Mouse (Mus musculus) macrophage (primary cell): ENCODE measurements at regions not wholly inside any gene's neighbourhood (a gene's known extent, or its start where the extent isn't known, plus 50 kb on each side); places are given as distances from the start of the nearest gene placed in this dataset.

Experiments used
- H3K27ac ChIP-seq: fragments of 350-480 bp; formaldehyde crosslinking; 2 replicates; pipeline ENCODE4 v1.9.0; 2021
- H3K36me3 ChIP-seq: fragments of 350-480 bp; formaldehyde crosslinking; 2 replicates; pipeline ENCODE4 v1.9.0; 2021; ENCODE audit errors: inconsistent target
- H3K4me3 ChIP-seq: fragments of 350-480 bp; formaldehyde crosslinking; 2 replicates; pipeline ENCODE4 v1.9.0; 2021; ENCODE audit errors: inconsistent target
- H3K79me2 ChIP-seq: fragments of 350-480 bp; formaldehyde crosslinking; 2 replicates; pipeline ENCODE4 v1.9.0; 2021; ENCODE audit errors: inconsistent target
- WGBS: methylation state at CpG from one replicate; pipeline ENCODE4 v1.1.7; 2026; ENCODE audit warnings: inconsistent platforms; ENCODE audit not compliant: missing documents; 5-methylcytosine and 5-hydroxymethylcytosine counted together

- Histone ChIP-seq H3K79me2 (no peaks in the 10 kb centered on the region), H3K4me3 (no peak overlapping the region), H3K27ac (0 out of 2 replicates have a peak overlapping the region, but pooled peaks have one; percentile 24), H3K36me3 (no peaks in the 10 kb centered on the region)
- 76% methylated on average over 5 of the region's 5 CpGs for WGBS
These were observed 407.6 kb downstream of the Bcor start for GRCm38 (mm10) chrX:11752513-11752912.

DNA sequence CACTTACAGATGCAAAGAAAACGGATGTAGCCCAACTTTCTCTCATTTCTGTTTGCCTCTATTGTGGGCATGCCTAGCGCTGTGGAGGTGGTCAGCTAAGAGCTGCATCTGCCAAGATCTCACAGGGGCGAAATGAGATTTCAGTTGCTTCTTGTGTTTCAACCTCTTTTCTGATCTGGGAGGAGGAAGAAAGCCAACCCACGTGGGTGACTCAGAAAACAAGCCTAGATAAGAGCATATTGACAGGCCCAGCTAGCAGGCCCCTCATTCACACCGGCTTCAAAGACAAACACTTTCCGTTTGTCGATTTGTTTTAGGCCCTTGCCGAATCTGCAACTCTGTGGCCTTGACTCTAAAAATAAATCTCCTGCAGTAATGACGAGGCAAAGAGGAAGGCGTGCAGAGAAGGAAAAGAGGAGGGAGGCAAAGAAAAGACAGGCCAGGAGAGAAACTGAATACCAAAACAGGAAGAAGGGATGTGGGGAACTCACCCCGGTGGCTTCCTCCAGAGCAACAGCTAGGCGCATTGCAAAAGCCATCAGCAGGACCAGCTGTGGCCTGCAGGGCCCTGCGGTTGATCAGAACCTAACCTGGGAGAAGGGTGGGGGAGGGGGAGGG, 407.1 kb downstream of the Bcor start:
- Histone ChIP-seq H3K79me2 (no peaks in the 10 kb centered on the region), H3K27ac (peak overlapping the region; percentile 24; the same call in 1 of the 2 replicates), H3K36me3 (no peaks in the 10 kb centered on the region), H3K4me3 (no peak overlapping the region)
- 18% methylated on average over 9 of the region's 13 CpGs for WGBS

GRCm38 (mm10) chrX:11755046-11755445, 405.1 kb downstream of the Bcor start:
- WGBS: 79% methylated on average over 2 of the region's 2 CpGs
- H3K36me3 ChIP-seq: no peaks in the 10 kb centered on the region
- no peaks in the 10 kb centered on the region for H3K79me2 ChIP-seq
- no peak overlapping the region for H3K4me3 ChIP-seq
- H3K27ac ChIP-seq: no peak overlapping the region

DNA sequence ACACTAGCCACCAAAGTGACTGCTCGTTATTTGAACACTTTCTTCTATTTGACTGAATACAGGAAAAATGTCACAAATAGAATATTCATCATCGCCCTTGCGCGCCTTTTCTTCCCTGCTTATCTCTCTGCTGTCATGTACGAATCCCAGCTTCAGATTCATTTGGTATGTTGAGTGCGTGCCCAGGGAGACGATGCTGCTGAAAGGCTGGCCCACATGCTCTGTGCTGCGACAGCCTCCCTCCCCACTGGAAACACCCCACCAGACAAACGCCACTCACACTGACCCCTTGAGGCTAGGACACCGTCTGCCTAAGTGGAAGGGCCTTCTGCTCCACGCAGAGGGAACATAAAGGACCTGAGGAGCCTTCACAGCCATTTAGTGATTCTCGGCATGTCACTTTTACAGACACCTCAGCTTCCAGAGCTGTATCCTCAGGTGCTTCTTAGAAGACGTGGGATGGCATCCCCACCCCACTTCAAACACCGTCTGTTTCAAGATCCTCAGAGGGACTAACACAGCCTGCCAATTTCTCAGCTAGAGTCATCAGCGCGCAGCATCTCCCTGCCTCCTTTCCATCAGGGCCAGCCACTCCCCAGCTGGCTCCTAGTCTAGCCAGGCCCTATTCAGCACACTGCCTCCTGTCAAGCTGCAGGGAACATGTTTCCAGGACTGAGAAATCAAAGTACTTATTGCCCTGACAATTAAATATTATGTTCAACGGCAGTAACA, 396.6 kb downstream of the Bcor start:
- H3K27ac ChIP-seq: no peak overlapping the region
- no peaks in the 10 kb centered on the region for H3K36me3 ChIP-seq
- no peaks in the 10 kb centered on the region for H3K79me2 ChIP-seq
- WGBS: 93% methylated on average over 17 of the region's 17 CpGs
- no peak overlapping the region for H3K4me3 ChIP-seq

- Histone ChIP-seq H3K36me3 (no peaks in the 10 kb centered on the region), H3K79me2 (no peaks in the 10 kb centered on the region), H3K27ac (no peak overlapping the region), H3K4me3 (no peak overlapping the region)
- 50% methylated on average over 6 of the region's 6 CpGs for WGBS
These were observed 383.8 kb downstream of the Bcor start for GRCm38 (mm10) chrX:11776236-11776899.

- no peak overlapping the region for H3K4me3 ChIP-seq
- no peak overlapping the region for H3K27ac ChIP-seq
- H3K36me3 ChIP-seq: no peaks in the 10 kb centered on the region
- 88% methylated on average over 6 of the region's 6 CpGs for WGBS
- no peaks in the 10 kb centered on the region for H3K79me2 ChIP-seq
These were observed 365.1 kb downstream of the Bcor start for GRCm38 (mm10) chrX:11795010-11795409.

DNA sequence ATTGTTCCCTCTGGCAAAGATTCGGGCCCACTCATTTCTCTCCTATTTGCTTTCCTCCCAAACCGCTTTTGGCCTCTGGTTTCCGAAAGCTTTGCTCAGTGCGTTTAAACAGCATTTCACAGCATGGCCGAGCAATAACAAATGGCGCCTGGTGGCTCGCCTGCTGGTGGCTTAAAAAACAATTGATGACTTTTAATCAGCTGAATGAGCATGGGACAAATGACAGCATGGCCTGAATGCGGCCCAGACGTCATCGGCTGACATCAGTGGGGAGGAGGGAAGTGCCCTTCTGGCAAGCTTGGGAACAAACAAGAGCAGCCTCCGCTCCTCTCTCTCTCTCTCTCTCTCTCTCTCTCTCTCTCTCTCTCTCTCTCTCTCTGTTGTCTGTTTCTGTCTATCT, 362.3 kb downstream of the Bcor start:
- no peak overlapping the region for H3K4me3 ChIP-seq
- H3K27ac ChIP-seq: no peak overlapping the region
- WGBS: 75% methylated on average over 10 of the region's 11 CpGs
- H3K79me2 ChIP-seq: no peaks in the 10 kb centered on the region
- no peaks in the 10 kb centered on the region for H3K36me3 ChIP-seq

GRCm38 (mm10) chrX:11798326-11798725, 361.8 kb downstream of the Bcor start:
- no peak overlapping the region for H3K27ac ChIP-seq
- H3K4me3 ChIP-seq: no peak overlapping the region
- H3K36me3 ChIP-seq: no peaks in the 10 kb centered on the region
- 57% methylated on average over 3 of the region's 3 CpGs for WGBS
- H3K79me2 ChIP-seq: no peaks in the 10 kb centered on the region

DNA sequence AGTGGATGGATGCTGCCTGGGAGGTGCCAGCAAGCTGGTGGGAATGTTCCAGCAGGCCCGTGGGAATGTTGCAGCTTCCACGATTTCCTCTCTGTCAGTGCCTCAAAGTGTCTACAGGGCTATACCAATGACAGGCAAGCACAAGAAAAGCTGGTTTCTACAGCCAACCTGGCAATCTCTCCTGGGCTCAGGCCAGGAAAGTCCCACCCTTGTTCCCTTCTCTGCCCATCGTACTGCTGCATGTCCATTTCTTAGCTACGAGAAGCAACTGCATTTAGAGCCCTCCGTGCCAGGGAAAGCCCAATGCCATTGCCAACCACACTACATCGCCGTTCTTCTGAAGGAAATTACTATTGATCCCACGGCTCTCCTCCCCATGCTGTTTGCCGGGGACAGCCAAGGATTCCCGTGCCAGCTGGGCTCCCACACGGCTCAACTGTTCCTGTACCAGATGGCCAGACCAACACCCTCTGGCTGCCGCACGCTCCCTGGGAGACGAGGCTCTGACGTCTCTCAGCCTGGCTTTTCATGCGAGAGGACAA, 359.7 kb downstream of the Bcor start:
- Histone ChIP-seq H3K79me2 (no peaks in the 10 kb centered on the region), H3K36me3 (no peaks in the 10 kb centered on the region), H3K27ac (no peak overlapping the region), H3K4me3 (no peak overlapping the region)
- 81% methylated on average over 16 of the region's 16 CpGs for WGBS

GRCm38 (mm10) chrX:11801208-11801607, 358.9 kb downstream of the Bcor start:
- Histone ChIP-seq H3K27ac (no peak overlapping the region), H3K36me3 (no peaks in the 10 kb centered on the region), H3K4me3 (no peak overlapping the region), H3K79me2 (no peaks in the 10 kb centered on the region)
- 50% methylated on average over 1 of the region's 3 CpGs for WGBS

- Histone ChIP-seq H3K4me3 (no peak overlapping the region), H3K79me2 (no peaks in the 10 kb centered on the region), H3K36me3 (no peaks in the 10 kb centered on the region), H3K27ac (no peak overlapping the region)
- WGBS: 57% methylated on average over 12 of the region's 12 CpGs
These were observed 358.5 kb downstream of the Bcor start for GRCm38 (mm10) chrX:11801621-11802020.

- WGBS: 27% methylated on average over 8 of the region's 8 CpGs
- Histone ChIP-seq H3K79me2 (no peaks in the 10 kb centered on the region), H3K4me3 (no peak overlapping the region), H3K36me3 (no peaks in the 10 kb centered on the region), H3K27ac (no peak overlapping the region)
These were observed 357.9 kb downstream of the Bcor start for GRCm38 (mm10) chrX:11802074-11802899.

GRCm38 (mm10) chrX:11803239-11803638, 356.9 kb downstream of the Bcor start:
- no peaks in the 10 kb centered on the region for H3K36me3 ChIP-seq
- H3K27ac ChIP-seq: no peak overlapping the region
- WGBS: 40% methylated on average over 6 of the region's 9 CpGs
- no peaks in the 10 kb centered on the region for H3K79me2 ChIP-seq
- no peak overlapping the region for H3K4me3 ChIP-seq

DNA sequence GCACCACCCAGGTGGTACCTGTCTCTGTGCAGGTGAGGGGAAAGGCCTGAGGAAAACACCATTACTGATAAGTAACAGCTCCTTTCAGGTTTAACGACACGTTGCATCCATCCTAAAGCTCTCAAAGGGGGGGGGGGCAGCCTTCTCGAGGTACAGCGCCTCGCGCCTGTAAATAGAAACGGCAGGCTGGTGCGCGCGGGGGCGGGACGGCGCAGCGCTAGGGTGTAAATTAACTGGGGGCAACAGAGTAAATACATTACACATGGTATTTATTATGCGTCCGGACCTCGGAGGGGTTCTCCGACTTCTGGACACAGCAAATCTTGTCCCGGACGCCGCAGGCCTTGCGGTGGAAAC, 353.3 kb downstream of the Bcor start:
- Histone ChIP-seq H3K79me2 (no peaks in the 10 kb centered on the region), H3K36me3 (no peaks in the 10 kb centered on the region), H3K4me3 (no peak overlapping the region), H3K27ac (no peak overlapping the region)
- WGBS: 29% methylated on average over 22 of the region's 22 CpGs
